Mouse (Mus musculus): ENCODE measurements at regions not wholly inside any gene's neighbourhood (a gene's known extent, or its start where the extent isn't known, plus 50 kb on each side); places are given as distances from the start of the nearest gene placed in this dataset.

DNA sequence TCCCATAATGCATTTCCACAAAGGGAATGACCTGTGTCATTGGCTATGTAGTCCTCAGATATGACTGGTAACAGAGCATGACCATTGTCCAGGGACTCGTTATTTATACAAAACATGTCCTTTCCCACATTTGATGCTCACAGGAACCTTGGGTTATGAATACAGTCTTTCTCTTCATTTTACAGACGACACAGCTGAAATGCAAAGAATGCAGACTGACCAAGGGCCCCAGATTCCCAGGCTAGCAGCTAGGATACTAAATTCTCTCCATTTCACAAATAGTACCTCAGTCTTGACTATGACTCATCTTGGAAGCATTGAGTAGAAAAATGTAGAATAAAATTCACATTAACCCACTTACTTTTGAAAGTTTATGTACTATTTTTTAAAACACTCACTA lies 182.7 kb upstream of the Sox4 start:
- no peak for DNase-seq (ENCODE audit: low spot score in 2 of 2)

DNA sequence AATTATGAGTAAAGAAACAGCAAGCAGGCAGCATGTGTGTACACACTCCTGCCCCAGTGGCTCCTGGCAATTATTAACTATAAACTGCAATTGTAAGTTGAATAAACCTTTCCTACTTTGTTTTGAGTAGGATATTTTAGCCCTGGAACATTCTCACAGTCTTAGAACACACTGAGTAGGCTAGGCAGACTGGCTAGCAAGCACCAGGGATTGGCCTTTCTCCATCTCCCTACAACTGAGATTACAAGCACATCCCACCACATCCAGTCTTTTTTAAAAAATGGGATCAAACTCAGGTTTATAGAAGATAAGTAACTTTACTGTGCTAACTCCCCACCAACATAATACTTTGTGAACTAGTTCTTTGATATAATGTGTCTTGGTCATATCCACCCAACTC lies 174.0 kb upstream of the Sox4 start:
- DNase-seq (ENCODE audit: low spot score in 2 of 2): no peak

DNA sequence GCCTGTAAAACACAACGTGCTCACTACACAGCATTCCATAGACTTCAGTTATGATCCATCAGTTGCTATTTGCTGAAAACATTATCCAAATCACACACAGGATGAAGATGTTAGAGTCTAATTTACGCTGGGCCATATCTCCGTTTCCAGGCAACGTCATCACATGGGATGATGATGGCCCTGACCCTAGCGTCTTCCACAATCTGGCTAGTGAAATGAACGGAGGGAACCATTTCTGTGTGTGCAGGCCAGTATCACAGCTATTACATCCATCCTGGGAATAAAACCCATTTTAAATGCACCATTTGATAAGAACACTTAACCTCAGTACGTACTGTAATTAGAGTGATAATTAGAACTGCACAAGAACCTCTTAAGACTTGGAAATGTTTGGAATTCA lies 170.0 kb upstream of the Sox4 start:
- no peak for DNase-seq (ENCODE audit: low spot score in 2 of 2)

DNA sequence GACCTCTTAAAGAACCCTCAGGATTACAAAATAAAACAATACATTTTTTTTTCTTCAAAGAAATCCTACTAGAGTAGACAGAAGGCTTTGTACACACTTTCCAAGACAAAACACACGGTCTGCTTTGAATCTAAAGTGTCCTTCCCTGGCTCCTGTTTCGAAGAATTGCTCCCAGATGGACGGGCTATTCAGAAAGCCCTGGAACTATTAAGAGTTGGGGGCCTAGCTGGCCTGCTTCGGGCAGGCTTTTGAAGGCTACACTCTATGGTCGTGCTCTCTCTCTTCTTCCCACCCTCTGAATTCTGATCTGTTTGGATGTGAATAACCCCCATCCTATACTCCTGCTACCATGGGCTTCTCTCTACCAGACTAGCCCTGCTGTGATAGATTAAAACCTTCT lies 167.6 kb upstream of the Sox4 start:
- DNase-seq (ENCODE audit: low spot score in 2 of 2): no peak

DNA sequence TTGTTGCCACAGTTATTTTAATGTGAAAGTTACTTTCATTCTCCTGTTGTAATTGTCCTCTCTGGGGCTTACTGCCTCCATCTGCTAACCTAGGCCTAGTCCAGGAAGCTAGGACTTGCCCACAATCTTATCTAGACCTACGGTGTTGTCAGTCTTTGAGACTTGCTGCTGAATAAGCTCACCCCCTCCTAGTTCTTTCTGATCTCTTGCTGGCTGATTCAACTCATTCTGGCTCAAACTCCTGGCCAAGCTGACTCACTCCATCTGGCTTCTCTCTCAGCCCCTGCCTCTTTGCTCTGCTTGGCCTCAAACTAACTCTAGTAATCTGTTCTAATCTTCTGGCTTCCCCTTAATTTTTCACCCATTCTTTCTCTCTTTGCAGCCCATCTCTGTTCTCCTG lies 165.8 kb upstream of the Sox4 start:
- DNase-seq (ENCODE audit: low spot score in 2 of 2): no peak

DNA sequence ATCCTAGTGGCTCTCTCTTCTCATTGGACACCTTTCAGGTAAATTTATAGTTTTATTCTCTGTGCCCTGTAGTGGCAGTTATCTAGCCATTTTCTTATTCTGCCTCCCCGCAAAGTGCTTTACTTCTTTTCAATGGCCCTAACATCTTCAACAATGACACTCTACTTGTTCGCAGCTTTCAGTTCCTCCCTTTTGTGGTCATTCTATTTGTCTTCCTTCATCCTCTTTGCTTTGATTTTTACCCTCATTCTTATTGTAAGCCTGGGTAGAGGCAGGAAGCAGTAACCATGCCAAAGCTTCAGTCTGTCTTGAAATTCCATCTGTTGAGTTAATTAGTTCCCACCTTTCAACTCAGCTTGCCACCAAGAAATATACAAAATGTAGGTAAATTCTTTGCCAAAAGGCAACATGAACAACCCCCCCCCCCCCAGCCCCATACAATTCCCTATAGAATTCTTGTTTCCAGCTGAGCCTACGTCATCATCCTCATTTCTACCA lies 161.5 kb upstream of the Sox4 start:
- DNase-seq (ENCODE audit: low spot score in 2 of 2): no peak

DNA sequence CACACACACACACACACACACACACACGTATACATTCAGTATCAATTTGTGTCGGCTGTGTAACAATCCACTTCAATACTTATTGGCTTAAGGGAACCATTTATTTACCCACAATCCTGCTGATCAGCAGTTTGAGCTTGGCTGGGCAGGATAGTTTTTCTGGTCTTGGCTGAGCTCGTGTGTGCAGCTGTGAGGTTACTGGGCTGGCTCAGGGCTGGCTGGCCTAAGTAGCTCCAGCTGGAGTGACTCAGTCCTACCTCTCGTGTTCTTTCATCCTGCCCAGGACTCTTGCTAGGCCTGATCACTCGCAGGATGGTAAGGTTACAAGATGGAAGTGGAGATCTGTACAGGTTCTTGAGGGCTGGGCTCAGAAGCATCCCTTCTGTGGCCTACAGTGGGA lies 156.6 kb upstream of the Sox4 start:
- no peak for DNase-seq (ENCODE audit: low spot score in 2 of 2)

DNA sequence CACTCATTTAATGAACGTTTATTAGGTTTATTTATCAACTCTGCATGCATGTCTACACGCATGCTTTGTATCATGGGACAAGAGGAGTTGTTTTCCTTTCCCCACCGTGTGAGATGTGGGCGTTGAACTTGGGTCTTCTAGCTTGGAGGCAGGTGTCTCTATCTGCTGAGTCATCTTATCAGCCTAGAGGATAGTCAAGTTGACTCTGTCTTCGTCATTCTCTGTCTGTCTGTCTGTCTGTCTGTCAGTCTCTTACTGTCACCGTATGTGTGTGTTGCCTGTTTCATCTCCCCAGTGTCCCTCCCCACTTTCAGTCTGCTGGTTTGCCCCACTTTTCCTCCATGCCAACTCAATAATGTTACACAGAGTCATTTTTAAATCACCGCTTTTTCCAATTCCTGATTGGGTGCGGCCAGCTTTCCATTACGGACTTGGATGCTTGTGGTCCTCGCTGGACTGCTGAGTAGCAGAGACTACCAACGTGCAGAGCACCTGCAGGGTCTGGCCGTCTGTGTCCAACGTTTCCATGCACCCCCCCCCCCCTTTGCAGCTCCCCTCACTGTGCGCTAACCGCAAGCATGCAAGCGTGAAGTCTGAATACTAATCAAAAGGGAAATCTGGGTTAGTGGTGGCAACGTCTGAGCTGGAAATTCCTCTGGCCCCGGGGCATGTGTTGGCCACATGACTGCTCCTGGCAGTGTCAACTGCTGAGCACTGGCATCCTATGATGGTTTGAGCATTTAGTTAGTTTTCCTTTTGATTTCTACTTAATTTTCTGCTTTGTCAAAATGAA lies 155.7 kb upstream of the Sox4 start:
- no peak for DNase-seq (ENCODE audit: low spot score in 2 of 2)

DNA sequence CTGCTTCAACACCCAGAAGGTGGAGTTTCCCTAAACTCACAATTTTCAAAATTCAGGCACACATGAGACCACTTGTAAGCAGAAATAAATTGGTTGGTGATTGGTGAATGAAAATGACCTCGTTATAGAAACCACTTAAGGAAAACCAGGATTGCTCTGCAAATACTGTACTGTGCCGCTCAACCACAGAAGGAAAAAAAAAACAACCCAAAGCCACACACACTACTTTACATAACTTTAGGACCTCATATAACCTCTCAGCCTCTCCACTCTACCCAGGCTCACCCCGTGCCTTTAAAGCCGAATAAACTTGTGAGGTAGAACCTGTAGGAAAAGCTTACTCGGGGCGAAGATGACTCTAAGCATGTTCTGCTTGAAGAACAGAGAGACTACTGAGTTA lies 154.7 kb upstream of the Sox4 start:
- DNase-seq (ENCODE audit: low spot score in 2 of 2): no peak

DNA sequence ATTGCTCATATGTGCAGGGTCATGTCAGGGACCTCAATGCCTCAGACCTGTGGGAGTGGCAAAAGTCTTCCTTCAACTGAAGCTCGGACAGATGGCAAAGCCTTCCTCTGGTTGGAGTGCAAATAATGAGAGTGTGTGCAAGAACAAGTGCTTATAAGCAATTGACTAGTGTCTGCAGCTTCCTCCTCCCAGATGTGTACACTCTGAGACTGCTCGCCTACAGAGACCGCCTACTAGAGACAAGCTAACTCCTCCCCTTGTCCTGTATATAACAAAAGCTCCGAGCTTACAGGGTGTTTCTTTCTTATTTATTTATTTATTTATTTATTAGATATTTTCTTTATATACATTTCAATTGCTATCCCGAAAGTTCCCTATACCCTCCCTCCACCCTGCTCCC lies 138.7 kb upstream of the Sox4 start:
- no peak for DNase-seq (ENCODE audit: low spot score in 2 of 2)

DNA sequence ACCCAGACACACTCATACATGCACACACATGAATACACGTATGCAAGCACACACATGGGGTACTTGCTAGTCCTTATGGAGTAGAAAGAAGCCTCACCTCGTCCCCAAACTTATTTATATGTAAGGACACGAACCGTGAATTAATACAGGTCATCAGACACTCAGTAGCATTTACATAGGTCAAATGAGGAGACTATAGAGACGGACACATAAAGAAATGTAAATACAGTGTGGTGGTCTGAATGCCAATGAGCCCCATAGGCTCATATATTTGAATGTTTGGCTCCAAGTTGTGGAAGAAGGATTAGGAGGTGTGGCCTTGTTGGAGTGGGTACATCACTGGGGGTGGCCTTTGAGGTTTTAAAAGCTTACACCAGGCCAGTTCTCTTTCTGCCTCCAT lies 133.3 kb upstream of the Sox4 start:
- DNase-seq (ENCODE audit: low spot score in 2 of 2): no peak

DNA sequence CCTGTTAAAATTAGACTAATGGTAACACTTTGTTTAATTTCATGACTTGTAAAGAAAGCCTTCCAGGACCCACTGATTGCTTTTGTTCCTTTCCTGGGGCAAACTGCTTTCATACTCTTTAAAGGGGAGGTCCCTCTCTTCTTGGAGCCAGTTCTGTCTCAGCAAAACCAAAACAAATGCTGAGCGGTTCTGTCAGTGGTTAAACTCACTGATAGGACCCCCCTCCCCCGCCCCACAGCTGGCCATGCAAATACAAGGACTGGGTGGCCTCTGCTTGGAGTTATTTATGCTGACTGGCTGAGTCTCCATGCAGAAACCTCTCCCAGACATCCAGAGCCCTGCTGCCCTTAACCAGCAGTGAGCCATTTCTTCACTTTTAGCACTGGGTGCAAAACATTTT lies 127.6 kb upstream of the Sox4 start:
- DNase-seq (ENCODE audit: low spot score in 2 of 2): no peak

DNA sequence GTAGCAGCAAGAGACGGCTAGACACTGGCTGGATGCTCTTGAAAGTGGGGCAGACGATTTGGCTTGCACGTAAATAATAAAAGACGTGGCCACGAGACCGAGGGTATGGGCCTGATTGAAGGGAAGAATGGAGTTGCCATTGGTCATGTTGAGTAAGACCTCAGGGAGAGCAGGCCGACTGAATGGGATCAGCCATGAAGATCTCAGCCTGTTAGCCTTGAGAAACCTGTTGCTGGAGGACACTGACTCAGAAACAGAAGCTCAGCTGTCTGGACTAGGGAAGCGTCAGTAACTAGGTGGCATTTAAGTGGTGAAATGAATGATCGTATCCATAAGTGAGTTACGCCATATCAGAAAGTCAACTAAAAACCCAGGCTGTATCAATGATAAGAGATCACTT lies 126.3 kb upstream of the Sox4 start:
- DNase-seq (ENCODE audit: low spot score in 2 of 2): no peak

DNA sequence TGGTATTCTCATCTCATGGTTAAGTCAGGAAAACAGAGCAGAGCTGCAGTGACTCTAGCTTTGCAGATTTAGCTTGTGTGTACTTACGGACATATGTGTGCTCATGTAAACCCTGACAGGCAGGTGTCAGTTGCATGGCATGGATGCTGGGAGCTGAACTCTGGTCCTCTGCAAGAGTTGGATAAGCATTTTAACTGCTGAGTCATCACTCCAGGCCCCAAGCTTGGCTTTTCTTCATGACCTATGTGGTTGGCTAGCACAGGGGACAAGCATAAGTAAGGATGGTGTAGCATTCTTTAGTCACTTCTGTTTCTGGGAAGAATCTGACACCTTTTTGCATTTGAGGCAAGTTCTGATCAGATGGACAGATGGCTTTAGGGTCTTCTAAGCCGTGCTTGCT lies 120.1 kb upstream of the Sox4 start:
- DNase-seq (ENCODE audit: low spot score in 2 of 2): no peak

DNA sequence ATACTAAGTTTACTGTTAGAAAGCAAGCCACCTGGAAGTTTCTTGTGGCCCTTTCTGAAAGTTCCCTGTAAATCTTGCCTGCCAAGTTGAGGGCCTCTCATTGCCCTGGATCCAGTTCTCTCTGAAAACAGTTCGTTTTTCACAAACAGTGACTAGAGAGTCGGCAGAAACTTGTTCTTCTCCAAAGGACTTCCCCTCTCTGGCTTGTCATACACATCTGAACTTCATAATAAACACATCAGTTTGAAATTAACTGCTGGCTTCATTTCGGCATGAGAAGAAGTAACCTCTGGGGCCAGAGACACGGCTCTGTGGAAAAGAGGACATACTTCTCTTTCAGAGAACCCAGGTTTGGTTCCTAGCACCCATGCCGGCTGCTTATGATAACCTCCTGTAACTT lies 110.4 kb upstream of the Sox4 start:
- no peak for DNase-seq (ENCODE audit: low spot score in 2 of 2)

DNA sequence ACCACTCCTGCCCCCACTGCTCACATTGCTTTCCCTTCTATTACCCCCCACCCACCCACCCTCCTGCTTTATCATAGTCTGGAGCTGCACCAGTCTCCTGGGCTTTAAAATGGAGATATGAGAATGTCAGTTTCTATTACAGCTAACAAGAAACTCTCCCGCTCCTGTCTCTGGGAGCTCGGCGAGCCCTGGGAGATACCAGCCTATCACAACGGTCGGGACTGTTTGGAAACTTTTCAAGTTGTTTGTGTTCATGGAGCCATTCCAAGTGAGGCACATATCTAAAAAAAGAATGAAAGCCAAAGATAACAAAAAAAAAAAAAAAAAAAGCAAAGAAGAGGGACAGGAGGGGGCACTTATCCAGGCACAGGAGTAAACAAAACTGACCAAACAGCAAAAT lies 105.2 kb upstream of the Sox4 start:
- DNase-seq (ENCODE audit: low spot score in 2 of 2): no peak

DNA sequence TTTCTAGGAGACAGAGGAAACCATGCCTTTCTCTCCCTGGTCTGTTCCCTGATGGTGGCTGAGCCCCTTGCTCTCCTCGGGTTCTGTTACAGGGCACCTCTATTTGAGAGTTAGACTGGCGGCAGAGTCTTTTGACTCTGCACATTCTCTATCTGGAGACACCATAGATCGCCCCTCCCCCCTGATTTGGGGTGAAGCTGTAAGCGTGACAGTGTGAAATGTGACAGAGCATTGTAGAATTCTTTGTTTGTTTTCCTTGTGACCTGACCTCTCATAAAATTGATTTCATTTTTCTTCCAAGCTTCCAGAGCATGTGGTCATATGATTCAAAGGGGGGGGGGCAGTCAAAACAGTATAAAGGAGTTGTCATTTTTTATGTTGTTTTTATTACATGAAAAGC lies 96.2 kb upstream of the Sox4 start:
- no peak for DNase-seq (ENCODE audit: low spot score in 2 of 2)

DNA sequence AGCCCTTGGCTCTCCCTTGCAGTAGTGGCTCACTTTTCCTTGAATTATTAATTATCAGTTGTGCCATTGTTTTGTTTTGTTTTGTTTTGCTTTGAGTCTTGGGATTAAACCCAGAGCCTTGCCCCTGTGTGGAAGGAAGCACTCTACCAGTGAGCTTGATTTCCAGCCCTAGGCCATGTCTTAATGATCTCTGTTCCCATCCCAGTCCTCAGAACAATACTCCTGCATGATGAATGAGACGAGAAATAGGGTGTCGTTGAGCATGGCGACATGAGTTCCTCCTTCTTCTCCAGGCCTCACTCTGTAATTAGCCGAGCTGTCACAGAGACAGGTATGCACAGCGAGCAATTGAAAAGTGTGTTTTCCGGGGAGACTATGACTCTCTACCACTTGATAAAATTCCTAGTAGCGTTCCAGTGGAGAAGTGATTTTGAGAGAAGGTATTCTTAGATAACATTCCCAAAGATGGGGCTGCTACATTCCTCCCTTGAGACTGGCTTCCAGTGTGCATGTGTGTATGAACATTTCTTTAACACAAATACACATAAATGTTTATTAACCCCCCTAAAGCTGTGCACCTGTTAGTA lies 95.6 kb upstream of the Sox4 start:
- DNase-seq (ENCODE audit: low spot score in 2 of 2): no peak

DNA sequence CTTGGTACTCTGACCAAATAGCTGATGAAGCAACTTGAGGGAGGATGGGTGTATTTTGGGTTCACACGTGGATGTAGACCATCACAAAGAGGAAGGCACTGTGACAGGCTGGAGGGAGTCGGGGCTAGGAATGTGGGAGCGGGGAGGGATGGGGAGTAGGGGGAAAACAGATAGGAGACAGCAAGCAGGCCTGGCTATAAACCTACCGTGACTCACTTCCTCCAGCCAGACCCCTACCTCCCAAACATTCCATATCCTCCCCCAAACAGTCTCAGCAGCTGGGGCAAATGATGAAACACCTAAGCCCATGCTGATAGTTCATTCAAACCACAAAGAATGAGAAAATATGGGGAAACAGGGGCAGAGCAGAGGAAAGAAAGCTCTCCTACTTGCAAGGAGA lies 91.1 kb upstream of the Sox4 start:
- no peak for DNase-seq (ENCODE audit: low spot score in 2 of 2)

DNA sequence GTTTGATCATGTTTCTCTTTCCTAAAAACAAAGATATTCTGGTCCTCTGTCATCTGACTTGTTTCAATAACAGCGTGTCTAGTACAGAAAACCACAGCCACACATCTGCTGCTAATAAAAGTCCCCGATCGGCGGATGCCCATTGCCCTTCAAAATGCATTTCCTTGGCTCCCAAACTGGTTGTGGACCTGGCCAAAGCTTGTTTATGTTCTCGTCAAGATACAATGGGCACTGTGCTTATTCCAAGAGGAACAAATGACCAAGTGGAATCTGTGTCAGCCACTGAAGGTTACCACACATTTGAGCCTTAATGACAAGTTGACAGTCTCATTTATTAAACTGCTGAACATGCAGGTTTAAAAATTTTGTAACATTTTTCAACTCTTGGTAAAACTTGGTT lies 86.8 kb upstream of the Sox4 start:
- no peak for DNase-seq (ENCODE audit: low spot score in 2 of 2)

DNA sequence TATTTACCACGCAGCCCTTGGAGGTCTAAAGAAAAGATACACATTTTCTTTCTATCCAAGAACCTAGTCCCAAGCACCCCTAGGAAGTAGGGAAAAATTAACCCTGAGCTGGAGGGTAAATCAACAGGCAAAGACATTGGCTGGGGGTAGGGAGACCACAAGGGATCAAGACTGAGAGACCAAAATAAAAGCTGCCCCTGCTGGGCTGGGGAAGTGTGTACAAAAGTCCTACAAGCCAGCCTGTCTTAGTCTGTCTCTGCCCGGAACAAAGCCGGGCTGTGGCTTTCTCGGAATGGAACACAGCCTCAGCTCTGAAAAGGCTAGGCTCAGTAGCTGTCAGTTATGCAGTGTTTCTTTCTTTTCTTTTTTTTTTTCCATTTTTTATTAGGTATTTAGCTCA lies 81.4 kb upstream of the Sox4 start:
- DNase-seq (ENCODE audit: low spot score in 2 of 2): no peak

DNA sequence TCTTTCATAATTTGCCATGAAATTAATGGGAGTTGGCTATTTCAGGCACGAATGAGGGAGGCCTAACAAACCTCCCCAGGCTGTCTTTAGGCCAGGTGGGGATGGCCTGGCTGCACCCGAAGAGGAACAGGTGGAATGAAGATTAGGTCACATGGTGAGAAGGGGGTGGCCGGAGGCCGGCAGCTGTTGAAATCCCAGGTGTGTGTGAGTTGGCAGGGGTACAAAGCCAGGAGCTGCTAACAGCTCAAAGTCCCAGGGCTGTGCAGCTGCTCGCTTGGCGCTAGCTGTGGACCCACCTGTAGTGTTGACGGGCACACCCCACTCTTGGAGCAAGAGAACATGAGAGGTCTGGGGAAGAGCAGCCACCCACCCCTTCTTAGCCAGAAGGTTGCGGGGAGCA lies 80.9 kb upstream of the Sox4 start:
- peak in 1 of 2 experiments; percentile 19 for DNase-seq (ENCODE audit: low spot score in 2 of 2)

DNA sequence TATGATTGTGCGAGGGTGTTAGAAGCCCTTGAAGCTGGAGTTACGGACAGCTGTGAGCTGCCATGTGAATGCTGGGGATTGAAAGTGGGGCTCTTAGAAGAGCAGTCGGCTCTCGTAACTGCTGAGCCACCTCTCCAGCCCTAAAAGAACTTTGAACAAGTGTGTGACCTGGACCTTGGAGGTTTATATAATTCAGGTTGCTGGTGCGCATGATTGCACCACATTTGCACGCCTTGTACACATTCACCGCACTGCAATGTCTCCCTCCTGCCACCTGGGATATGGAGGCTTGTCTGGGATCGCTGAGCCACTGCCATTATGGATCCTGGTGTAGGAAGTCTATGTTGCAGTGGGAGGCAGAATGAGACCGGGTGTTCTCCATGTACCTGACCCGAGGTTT lies 73.6 kb upstream of the Sox4 start:
- DNase-seq (ENCODE audit: low spot score in 2 of 2): no peak

DNA sequence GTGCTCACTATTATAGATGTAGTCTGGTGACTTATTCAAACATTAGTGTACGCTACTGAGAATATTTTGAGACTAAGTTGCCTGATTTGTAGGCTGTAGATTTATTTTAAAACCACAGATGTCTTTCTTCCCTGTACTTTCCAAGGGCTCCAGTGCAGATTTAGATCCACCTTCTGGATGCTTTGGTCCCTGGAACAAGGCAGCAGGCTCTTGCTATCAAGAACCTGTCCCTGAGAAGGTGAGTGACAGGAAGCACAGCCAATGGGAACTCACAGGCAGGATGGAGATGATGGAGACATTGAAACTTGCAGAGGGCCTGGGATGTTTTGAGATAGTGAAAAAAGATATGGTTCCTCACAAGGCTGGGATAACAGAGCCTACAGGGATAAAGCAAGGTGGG lies 70.0 kb upstream of the Sox4 start:
- DNase-seq (ENCODE audit: low spot score in 2 of 2): no peak
